Mouse (Mus musculus) kidney, adult 9 months (tissue): ENCODE measurements around the gene Plekha3.

ENCODE experiments used
- DNase-seq: peaks from one replicate; pipeline ENCODE4 v3.0.0; 2022

The Plekha3 gene

DNA sequence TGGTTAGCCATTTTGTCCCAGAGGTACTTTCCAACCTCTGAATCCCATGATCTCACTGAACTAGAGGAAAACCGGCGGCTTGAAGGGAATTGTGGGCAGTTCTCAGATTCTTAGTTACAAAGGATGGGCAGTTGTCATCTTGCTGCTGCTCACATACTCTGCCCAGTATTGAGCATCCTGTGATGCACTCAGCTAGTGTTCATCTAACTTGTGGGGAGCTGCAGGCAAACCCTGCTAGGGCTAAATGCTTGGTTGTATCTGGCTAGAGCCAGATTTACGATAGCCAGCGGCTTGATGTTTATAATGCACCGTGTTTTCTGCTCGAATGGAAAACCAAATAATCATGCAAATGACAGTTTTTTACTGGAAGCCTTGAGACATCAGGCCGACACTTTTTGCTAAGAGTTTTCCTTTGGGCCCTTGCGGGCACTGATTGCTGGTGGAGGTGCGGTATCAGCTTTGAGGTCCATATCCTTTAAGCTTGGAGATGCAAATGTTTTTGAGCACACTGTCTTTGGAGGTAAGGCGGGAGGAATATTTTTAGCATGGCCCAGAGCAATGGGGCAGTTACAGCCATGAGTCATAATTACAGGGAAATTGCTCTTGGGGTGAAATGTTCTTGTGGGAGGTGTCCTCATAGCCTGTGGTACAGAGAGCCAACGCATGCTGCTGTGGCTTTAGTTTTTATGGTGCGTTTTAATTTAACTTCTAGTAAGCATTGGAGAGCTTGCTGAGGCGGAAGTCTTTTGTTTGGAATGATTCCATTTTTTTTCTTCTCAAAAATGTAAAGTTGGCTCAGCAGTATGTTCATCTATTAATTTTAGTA lies 1.5 kb downstream of the Plekha3 start:
- DNase-seq: no peak

DNA sequence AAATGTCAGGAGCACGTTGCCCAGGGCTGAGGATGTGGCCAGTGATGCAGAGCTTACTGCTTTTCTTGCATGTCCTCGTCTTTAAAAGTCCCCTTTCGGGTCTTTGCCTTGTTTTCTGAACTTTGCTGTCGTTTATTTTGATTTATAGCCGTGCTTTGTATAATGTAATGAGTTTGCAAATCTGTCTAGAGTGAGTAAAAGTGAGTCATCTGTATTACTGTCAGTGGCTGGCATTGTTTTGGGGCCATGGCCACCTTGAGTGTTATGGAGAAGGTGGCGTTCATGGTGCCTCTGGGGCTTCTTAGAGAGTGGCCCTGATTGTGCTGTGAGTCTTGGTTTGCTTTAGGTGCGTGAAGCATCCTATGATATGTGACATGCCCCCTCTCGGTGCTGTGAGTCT lies 7.2 kb downstream of the Plekha3 start:
- DNase-seq: no peak

- no peak for DNase-seq
Observed at GRCm38 (mm10) chr2:76686986-76687385, 11.9 kb downstream of the Plekha3 start.

DNA sequence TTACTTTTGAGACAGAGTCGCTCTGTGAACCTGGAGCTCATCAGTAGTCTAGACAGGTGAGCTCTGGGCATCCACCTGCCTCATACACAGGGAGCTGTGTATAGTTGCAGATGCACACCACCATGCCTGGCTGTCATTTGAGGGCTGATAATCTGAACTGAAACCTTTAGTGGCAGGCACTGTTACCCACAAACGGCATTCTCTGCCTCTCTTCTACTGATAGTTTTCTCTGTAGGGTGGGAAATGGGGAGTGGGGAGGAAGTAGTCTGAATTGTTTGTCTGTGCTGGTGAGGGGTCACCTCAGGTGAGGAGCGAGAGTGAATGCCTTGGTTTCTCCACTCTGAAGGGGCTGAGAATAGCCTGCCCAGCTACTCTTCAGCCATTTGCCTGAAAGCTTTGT lies 12.5 kb downstream of the Plekha3 start:
- no peak for DNase-seq

DNA sequence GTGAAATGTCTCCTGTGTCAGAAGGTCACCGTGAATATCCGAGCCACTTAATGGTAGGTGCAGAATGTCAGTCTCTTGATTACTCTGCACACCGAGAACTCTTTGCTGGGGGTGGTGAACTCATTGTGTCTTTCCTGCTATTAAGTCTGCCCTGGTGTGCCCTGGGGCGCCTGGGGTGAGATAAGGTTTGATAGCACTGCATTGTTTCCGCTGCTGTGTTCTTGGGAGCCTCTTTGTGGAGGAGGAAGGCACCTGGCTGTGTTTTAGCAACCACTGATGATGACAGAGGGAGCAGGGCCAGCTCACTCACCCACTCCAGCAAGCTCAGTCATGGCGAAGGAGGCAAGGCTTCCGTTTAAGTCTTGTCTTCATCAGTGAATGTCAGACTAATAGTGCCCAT lies 13.1 kb downstream of the Plekha3 start:
- no peak for DNase-seq

GRCm38 (mm10) chr2:76690436-76691204 lies 15.5 kb downstream of the Plekha3 start:
- DNase-seq: peak; percentile 70

DNA sequence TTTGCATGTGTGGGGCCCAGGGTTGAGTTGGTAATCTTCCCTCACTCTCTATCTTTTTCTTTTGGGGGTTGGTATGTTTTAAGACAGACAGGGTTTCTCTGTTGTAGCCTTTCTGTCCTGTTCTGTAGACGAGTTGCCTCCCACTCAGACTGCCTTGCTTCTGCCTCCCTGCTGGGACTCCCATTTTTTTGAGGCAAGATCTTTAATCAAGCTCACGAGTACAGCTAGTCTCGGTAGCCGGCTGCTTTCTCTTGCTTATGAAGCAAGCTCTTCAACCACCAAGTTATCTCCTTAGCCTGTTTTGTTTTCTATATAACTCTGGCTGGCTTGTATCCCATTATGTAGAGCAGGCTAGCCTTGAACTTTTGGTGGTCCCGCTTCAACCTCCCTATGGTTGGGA lies 18.7 kb downstream of the Plekha3 start:
- no peak for DNase-seq

DNA sequence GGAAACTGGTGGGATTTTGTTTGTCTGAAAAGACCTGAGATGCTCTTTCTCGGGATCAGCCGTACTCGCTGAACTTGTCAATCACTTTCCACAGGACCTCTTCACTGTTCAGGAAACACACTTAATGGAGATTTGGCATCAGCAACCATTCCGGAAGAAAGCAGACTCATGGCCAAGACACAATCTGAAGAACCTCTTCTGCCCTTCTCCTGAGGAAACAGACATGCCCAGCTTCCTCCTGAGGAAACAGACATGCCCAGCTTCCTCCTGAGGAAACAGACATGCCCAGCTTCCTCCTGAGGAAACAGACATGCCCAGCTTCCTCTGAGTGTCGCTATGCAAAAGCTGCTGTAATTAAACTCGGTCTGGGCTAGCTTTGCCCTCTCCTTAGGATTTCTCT lies 20.2 kb downstream of the Plekha3 start:
- DNase-seq: peak; percentile 49

- no peak for DNase-seq
Observed at GRCm38 (mm10) chr2:76702188-76702587, 27.1 kb downstream of the Plekha3 start.

- no peak for DNase-seq
Observed at GRCm38 (mm10) chr2:76702751-76703150, 27.7 kb downstream of the Plekha3 start.

DNA sequence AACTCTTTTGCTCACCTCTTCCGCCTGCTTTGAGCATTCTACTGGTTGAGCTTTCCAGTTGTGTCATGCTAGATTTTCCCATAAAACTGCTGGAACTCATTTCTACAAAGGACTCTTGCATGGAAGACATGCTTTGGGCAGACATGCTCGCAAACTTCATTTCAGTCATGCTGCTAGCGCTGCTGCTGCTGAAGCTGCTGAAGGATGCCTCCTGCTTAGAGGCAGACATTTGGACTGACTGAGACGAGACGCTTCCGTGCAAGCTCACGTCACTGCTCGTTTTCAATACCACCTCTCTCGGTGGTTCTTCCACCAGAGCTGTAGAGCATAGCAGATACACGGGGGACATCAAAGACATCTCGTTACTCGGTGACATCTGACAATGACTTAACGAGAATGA lies 30.6 kb downstream of the Plekha3 start:
- DNase-seq: no peak

GRCm38 (mm10) chr2:76708512-76708911 lies 33.4 kb downstream of the Plekha3 start:
- DNase-seq: no peak

- peak; percentile 8 for DNase-seq
Observed at GRCm38 (mm10) chr2:76714984-76715383, 39.9 kb downstream of the Plekha3 start.

- DNase-seq: no peak
Observed at GRCm38 (mm10) chr2:76719650-76720049, 44.6 kb downstream of the Plekha3 start.
